9 mouse cellular contexts compared by ENCODE assay signal in the genomic region with DNA sequence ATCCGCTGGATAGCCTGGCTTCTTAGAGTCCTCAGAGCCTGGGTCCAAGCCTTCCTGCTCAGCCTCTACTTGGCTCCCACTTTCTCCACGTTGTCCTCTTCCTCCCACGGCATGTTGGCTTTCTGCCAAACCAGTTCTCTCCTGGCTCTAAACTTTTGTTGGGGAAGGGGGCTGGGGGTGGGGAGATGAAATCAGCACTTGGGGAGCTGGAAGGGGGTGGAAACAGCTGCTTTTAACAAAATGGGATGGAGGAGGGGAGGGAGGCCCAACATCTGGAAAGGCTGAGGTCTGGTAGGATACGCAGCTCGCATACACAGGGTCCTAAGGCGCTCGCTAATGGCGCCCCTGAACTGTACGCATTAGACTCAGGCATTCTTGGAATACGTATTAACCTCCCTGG.
A peak's percentile ranks its signal among the peaks of the same experiment; 100 is the strongest.
DNase-seq lines count a peak whose midpoint lies in the region; ATAC-seq and TF ChIP-seq lines count a peak whose summit lies in the region.
"Had no signal": no experiment of that assay in that cellular context is flagged by ENCODE, and none has a peak within 500 bp of the region (broad histone marks: within the 10 kb centered on the region; RNA-seq: fewer than 3 reads in every experiment).

No protein-coding gene starts in this region.

- WGBS in forebrain, embryonic 14.5 days: 59% methylated on average over 10 of the region's 10 CpGs
- WGBS in forebrain, embryonic 13.5 days: 60% methylated on average over 10 of the region's 10 CpGs
- 71% methylated on average over 10 of the region's 10 CpGs for WGBS in neural tube, embryonic 11.5 days
- 72% methylated on average over 10 of the region's 10 CpGs for WGBS in neural tube, embryonic 15.5 days
- 70% methylated on average over 10 of the region's 10 CpGs for WGBS in cerebellum, adult 2 months

- H3K4me1 ChIP-seq in forebrain, embryonic 14.5 days (ENCODE audit: control insufficient read depth, insufficient read depth, low read length): no peaks in the 10 kb centered on the region; the same call in 1 of the 2 replicates
- peaks cover 16% of the 10 kb centered on the region for H3K4me1 ChIP-seq in forebrain, embryonic 13.5 days
- peaks cover 6% of the 10 kb centered on the region; the same call in 1 of the 2 replicates for H3K4me1 ChIP-seq in neural tube, embryonic 11.5 days (ENCODE audit: control insufficient read depth, insufficient read depth, low read length)
- peaks cover 24% of the 10 kb centered on the region for H3K4me1 ChIP-seq in neural tube, embryonic 15.5 days
- H3K4me1 ChIP-seq in cerebellum, adult 2 months (ENCODE audit: control insufficient read depth, insufficient read depth, low read length): no peaks in the 10 kb centered on the region; the same call in 1 of the 2 replicates

- no peak overlapping the region for H3K9ac ChIP-seq in forebrain, embryonic 14.5 days (ENCODE audit: low read length)
- no peak overlapping the region for H3K9ac ChIP-seq in forebrain, embryonic 13.5 days
- H3K9ac ChIP-seq in neural tube, embryonic 11.5 days (ENCODE audit: low read length): no peak overlapping the region
- H3K9ac ChIP-seq in neural tube, embryonic 15.5 days (replicated peaks): no peak overlapping the region

- no peak for TF ChIP-seq POLR2A in cerebellum, adult 2 months (IDR thresholded peaks at IDR 0.05; ENCODE audit: borderline replicate concordance, insufficient read depth, low read length)

- H3K27me3 ChIP-seq in forebrain, embryonic 14.5 days (replicated peaks; ENCODE audit: control insufficient read depth, insufficient read depth, low read length): peaks cover 10% of the 10 kb centered on the region
- H3K27me3 ChIP-seq in forebrain, embryonic 13.5 days: peaks cover 27% of the 10 kb centered on the region
- 0 out of 2 replicates have a peak, but pooled peaks cover 2% of the 10 kb centered on the region for H3K27me3 ChIP-seq in neural tube, embryonic 11.5 days (ENCODE audit: control insufficient read depth, insufficient read depth, low read length)
- no peaks in the 10 kb centered on the region; the same call in 1 of the 2 replicates for H3K27me3 ChIP-seq in neural tube, embryonic 15.5 days (replicated peaks)
- H3K27me3 ChIP-seq in cerebellum, adult 2 months (ENCODE audit: control insufficient read depth, insufficient read depth, low read length): no peaks in the 10 kb centered on the region

- no peak for TF ChIP-seq CTCF in cerebellum, adult 2 months (IDR thresholded peaks at IDR 0.05; ENCODE audit: borderline replicate concordance, insufficient read depth, low read depth, low read length)

- H3K36me3 ChIP-seq in forebrain, embryonic 14.5 days (ENCODE audit: control insufficient read depth, insufficient read depth, low read length): no peaks in the 10 kb centered on the region
- no peaks in the 10 kb centered on the region for H3K36me3 ChIP-seq in forebrain, embryonic 13.5 days (ENCODE audit: poor library complexity, severe bottlenecking)
- H3K36me3 ChIP-seq in neural tube, embryonic 11.5 days (ENCODE audit: control insufficient read depth, insufficient read depth, low read length): no peaks in the 10 kb centered on the region
- no peaks in the 10 kb centered on the region for H3K36me3 ChIP-seq in neural tube, embryonic 15.5 days

- intact Hi-C loops in heart, postnatal 14 days (cut with DNase I): loop anchor here (10.0 kb wide), 1 partner anchor 146 kb away; a partner anchor contains a TSS

- ATAC-seq in forebrain, embryonic 14.5 days: no peak
- no peak for ATAC-seq in forebrain, embryonic 13.5 days
- ATAC-seq in neural tube, embryonic 11.5 days (ENCODE audit: insufficient read depth, low FRiP score, low TSS enrichment): no peak
- no peak for ATAC-seq in neural tube, embryonic 15.5 days (ENCODE audit: low FRiP score)

- H3K4me3 ChIP-seq in forebrain, embryonic 14.5 days (ENCODE audit: low read depth, low read length): no peak overlapping the region
- H3K4me3 ChIP-seq in forebrain, embryonic 13.5 days: no peak overlapping the region
- no peak overlapping the region for H3K4me3 ChIP-seq in neural tube, embryonic 11.5 days (ENCODE audit: low read depth, low read length)
- H3K4me3 ChIP-seq in neural tube, embryonic 15.5 days (replicated peaks): no peak overlapping the region
- no peak overlapping the region for H3K4me3 ChIP-seq in cerebellum, adult 2 months (replicated peaks; ENCODE audit: insufficient read depth, low read depth, low read length)
- H3K4me3 ChIP-seq: megakaryocyte, embryonic 14.5 days had no signal

- H3K4me2 ChIP-seq in forebrain, embryonic 14.5 days (ENCODE audit: low read length): no peak overlapping the region
- H3K4me2 ChIP-seq in forebrain, embryonic 13.5 days: no peak overlapping the region
- no peak overlapping the region for H3K4me2 ChIP-seq in neural tube, embryonic 11.5 days (ENCODE audit: low read depth)
- H3K4me2 ChIP-seq in neural tube, embryonic 15.5 days: no peak overlapping the region

- DNase-seq in forebrain, embryonic 14.5 days (ENCODE audit: low spot score): peak; percentile 17
- peak; percentile 18 for DNase-seq in neural tube, embryonic 11.5 days (ENCODE audit: low spot score)
- DNase-seq in neural tube, embryonic 10.5 days (ENCODE audit: extremely low spot score, low spot score): no peak
- peak; percentile 34 to 61 for DNase-seq in heart, postnatal 14 days
- no peak for DNase-seq in adrenal gland, postnatal 10 days
- no peak for DNase-seq in cerebellum, adult 2 months

- H3K9me3 ChIP-seq in forebrain, embryonic 14.5 days (replicated peaks; ENCODE audit: control insufficient read depth, low read length): no peaks in the 10 kb centered on the region
- no peaks in the 10 kb centered on the region for H3K9me3 ChIP-seq in forebrain, embryonic 13.5 days (replicated peaks)
- H3K9me3 ChIP-seq in neural tube, embryonic 11.5 days (ENCODE audit: control insufficient read depth, low read length): no peaks in the 10 kb centered on the region
- H3K9me3 ChIP-seq in neural tube, embryonic 15.5 days (replicated peaks): no peaks in the 10 kb centered on the region
- H3K9me3 ChIP-seq: megakaryocyte, embryonic 14.5 days had no signal

- H3K27ac ChIP-seq in forebrain, embryonic 14.5 days (ENCODE audit: low read depth, low read length): no peak overlapping the region
- H3K27ac ChIP-seq in forebrain, embryonic 13.5 days: no peak overlapping the region
- H3K27ac ChIP-seq in neural tube, embryonic 11.5 days (ENCODE audit: low read depth, low read length): no peak overlapping the region
- peak overlapping the region; percentile 33; the same call in 1 of the 2 replicates for H3K27ac ChIP-seq in neural tube, embryonic 15.5 days (replicated peaks)
- H3K27ac ChIP-seq in cerebellum, adult 2 months (ENCODE audit: insufficient read depth, low read length): no peak overlapping the region

Comparison
In these comparisons a context has a peak if more than half of its experiments do, and no peak if none do; other contexts are left out.
1. DNase-seq: peak in forebrain, embryonic 14.5 days (single experiment), neural tube, embryonic 11.5 days (single experiment) and heart, postnatal 14 days (2 of 2); none in neural tube, embryonic 10.5 days (single experiment), adrenal gland, postnatal 10 days (single experiment) and cerebellum, adult 2 months (0 of 2).